Mouse (Mus musculus): ENCODE measurements around the gene Atp1a4.

The Atp1a4 gene

GRCm38 (mm10) chr1:172258314-172258713 is at the start of gene Atp1a4:
Atp1a4 (minus strand) TSS chr1:172258414.
- DNase-seq (ENCODE audit: low read depth, low spot score), result no peak

GRCm38 (mm10) chr1:172307936-172308335 is 49.7 kb upstream of the Atp1a4 start:
- no peak for DNase-seq (ENCODE audit: low read depth, low spot score)

GRCm38 (mm10) chr1:172306885-172307284 is 48.7 kb upstream of the Atp1a4 start:
- DNase-seq (ENCODE audit: low read depth, low spot score), result no peak

GRCm38 (mm10) chr1:172306196-172306595 is 48.0 kb upstream of the Atp1a4 start:
- DNase-seq (ENCODE audit: low read depth, low spot score), result no peak

- no peak for DNase-seq (ENCODE audit: low read depth, low spot score)
Observed at GRCm38 (mm10) chr1:172305635-172306034, 47.4 kb upstream of the Atp1a4 start.

- no peak for DNase-seq (ENCODE audit: low read depth, low spot score)
Observed at GRCm38 (mm10) chr1:172305153-172305552, 46.9 kb upstream of the Atp1a4 start.

- no peak for DNase-seq (ENCODE audit: low read depth, low spot score)
Observed at GRCm38 (mm10) chr1:172304443-172304842, 46.2 kb upstream of the Atp1a4 start.

- DNase-seq (ENCODE audit: low read depth, low spot score), result no peak
Observed at GRCm38 (mm10) chr1:172302851-172303250, 44.6 kb upstream of the Atp1a4 start.

- no peak for DNase-seq (ENCODE audit: low read depth, low spot score)
Observed at GRCm38 (mm10) chr1:172302311-172302710, 44.1 kb upstream of the Atp1a4 start.

- no peak for DNase-seq (ENCODE audit: low read depth, low spot score)
Observed at GRCm38 (mm10) chr1:172301180-172301579, 43.0 kb upstream of the Atp1a4 start.

GRCm38 (mm10) chr1:172300247-172300646 is 42.0 kb upstream of the Atp1a4 start:
- no peak for DNase-seq (ENCODE audit: low read depth, low spot score)

- DNase-seq (ENCODE audit: low read depth, low spot score), result no peak
Observed at GRCm38 (mm10) chr1:172299528-172299927, 41.3 kb upstream of the Atp1a4 start.

- no peak for DNase-seq (ENCODE audit: low read depth, low spot score)
Observed at GRCm38 (mm10) chr1:172297611-172298537, 39.7 kb upstream of the Atp1a4 start, which contains the start of gene Atp1a2. Atp1a2 (minus strand) TSS chr1:172298064.

- DNase-seq (ENCODE audit: low read depth, low spot score), result no peak
Observed at GRCm38 (mm10) chr1:172296816-172297510, 38.7 kb upstream of the Atp1a4 start.

GRCm38 (mm10) chr1:172295751-172296197 is 37.6 kb upstream of the Atp1a4 start:
- DNase-seq (ENCODE audit: low read depth, low spot score), result no peak

- no peak for DNase-seq (ENCODE audit: low read depth, low spot score)
Observed at GRCm38 (mm10) chr1:172293449-172293848, 35.2 kb upstream of the Atp1a4 start.

GRCm38 (mm10) chr1:172292880-172293279 is 34.7 kb upstream of the Atp1a4 start:
- DNase-seq (ENCODE audit: low read depth, low spot score), result no peak

GRCm38 (mm10) chr1:172289617-172289946 is 31.4 kb upstream of the Atp1a4 start:
- DNase-seq (ENCODE audit: low read depth, low spot score), result no peak

GRCm38 (mm10) chr1:172288900-172289616 is 30.8 kb upstream of the Atp1a4 start:
- no peak for DNase-seq (ENCODE audit: low read depth, low spot score)

- no peak for DNase-seq (ENCODE audit: low read depth, low spot score)
Observed at GRCm38 (mm10) chr1:172286740-172287139, 28.5 kb upstream of the Atp1a4 start.

GRCm38 (mm10) chr1:172284221-172284620 is 26.0 kb upstream of the Atp1a4 start:
- no peak for DNase-seq (ENCODE audit: low read depth, low spot score)

GRCm38 (mm10) chr1:172283073-172283472 is 24.9 kb upstream of the Atp1a4 start:
- DNase-seq (ENCODE audit: low read depth, low spot score), result no peak

Data from retina, adult 2 months (tissue).